Mouse (Mus musculus) lung, embryonic 16.5 days (tissue): ENCODE measurements around the gene Gria1. TPM values are rescaled to one million over a fixed set of nuclear protein-coding genes. Genes with fewer than 3 reads are reported as not detected.

Experiments used
- ATAC-seq: fragments of 200-750 bp; cut with Nextera tagmentation; 2 replicates; pipeline ENCODE4 v1.8.0; 2017; ENCODE audit warnings: low read depth, mild to moderate bottlenecking, moderate library complexity
- H3K27ac ChIP-seq: fragments of 300-500 bp; sonication (generic); 2 replicates; pipeline ENCODE4 v1.5.1; 2014; ENCODE audit warnings: mild to moderate bottlenecking, control low read depth, low read length
- H3K27me3 ChIP-seq: fragments of 300-500 bp; sonication (generic); 2 replicates; pipeline ENCODE4 v1.6.1; 2014; ENCODE audit warnings: low read depth, low read length, mixed read lengths; ENCODE audit not compliant: control insufficient read depth, insufficient read depth
- H3K36me3 ChIP-seq: fragments of 300-500 bp; sonication (generic); 2 replicates; pipeline ENCODE4 v1.6.1; 2014; ENCODE audit warnings: low read length; ENCODE audit not compliant: control insufficient read depth, insufficient read depth
- H3K4me1 ChIP-seq: fragments of 300-500 bp; sonication (generic); replicated peaks from 2 replicates; pipeline ENCODE4 v1.6.1; 2014; ENCODE audit warnings: low read length, mixed read lengths; ENCODE audit not compliant: control insufficient read depth, insufficient read depth
- H3K4me2 ChIP-seq: fragments of 300-500 bp; sonication (generic); 2 replicates; pipeline ENCODE4 v1.6.1; 2014; ENCODE audit warnings: low read depth, low read length, control low read depth
- H3K4me3 ChIP-seq: fragments of 300-500 bp; sonication (generic); 2 replicates; pipeline ENCODE4 v1.5.1; 2014; ENCODE audit warnings: mild to moderate bottlenecking, low read length, control low read depth
- H3K9ac ChIP-seq: fragments of 300-500 bp; sonication (generic); 2 replicates; pipeline ENCODE4 v1.6.1; 2014; ENCODE audit warnings: low read length, control low read depth
- H3K9me3 ChIP-seq: fragments of 300-500 bp; sonication (generic); 2 replicates; pipeline ENCODE4 v1.6.1; 2016; ENCODE audit warnings: low read length; ENCODE audit not compliant: control insufficient read depth
- whole genome bisulfite sequencing: fragments of 180-500 bp; shearing (Covaris S2); extraction: QIAGEN DNeasy Blood & Tissue Kit; methylation state at CpG from one replicate; pipeline ENCODE4 v1.1.7; 2014; 5-methylcytosine and 5-hydroxymethylcytosine counted together
- polyA plus RNA-seq: library from polyadenylated mRNA; unstranded; fragments of >200 nt; fragmentation: Nextera tagmentation; extraction: Ambion mirVana; gene quantifications from 2 replicates; pipeline ENCODE4 v1.2.1, GENCODE M21; 2015

The Gria1 gene
- 0.89 and 1.6 TPM in 2 replicates for polyA plus RNA-seq

GRCm38 (mm10) chr11:57011024-57011690 lies at the start of gene Gria1:
Gene Gria1, plus strand, starts transcription at chr11:57011387.
- no peak within 1 kb of the TSS for H3K4me3 ChIP-seq
- no peak within 1 kb of the TSS for H3K9ac ChIP-seq
- no peaks in the 10 kb centered on the region for H3K9me3 ChIP-seq
- H3K27ac ChIP-seq = no peak within 1 kb of the TSS
- H3K4me1 ChIP-seq = no peaks in the 10 kb centered on the region
- ATAC-seq = no peak
- WGBS = 45% methylated on average over 6 of the region's 6 CpGs
- 0 out of 2 replicates have a peak within 1 kb of the TSS, but pooled peaks have one; percentile 18 for H3K4me2 ChIP-seq
- no peaks in the 10 kb centered on the region; the same call in 1 of the 2 replicates for H3K27me3 ChIP-seq
- no peaks in the 10 kb centered on the region for H3K36me3 ChIP-seq

GRCm38 (mm10) chr11:56961751-56962150 lies 49.4 kb upstream of the Gria1 start:
- H3K4me1 ChIP-seq = no peaks in the 10 kb centered on the region
- no peak for ATAC-seq
- 73% methylated on average over 3 of the region's 3 CpGs for WGBS
- H3K4me3 ChIP-seq = no peak overlapping the region
- no peak overlapping the region for H3K9ac ChIP-seq
- no peak overlapping the region for H3K27ac ChIP-seq
- H3K4me2 ChIP-seq = no peak overlapping the region
- H3K27me3 ChIP-seq = no peaks in the 10 kb centered on the region
- no peaks in the 10 kb centered on the region for H3K9me3 ChIP-seq
- H3K36me3 ChIP-seq = no peaks in the 10 kb centered on the region

- 63% methylated on average over 1 of the region's 1 CpGs for WGBS
- H3K27me3 ChIP-seq = no peaks in the 10 kb centered on the region
- no peak overlapping the region for H3K4me3 ChIP-seq
- no peaks in the 10 kb centered on the region for H3K9me3 ChIP-seq
- H3K4me2 ChIP-seq = no peak overlapping the region
- no peak overlapping the region for H3K9ac ChIP-seq
- no peak for ATAC-seq
- no peak overlapping the region for H3K27ac ChIP-seq
- H3K36me3 ChIP-seq = no peaks in the 10 kb centered on the region
- no peaks in the 10 kb centered on the region for H3K4me1 ChIP-seq
These were observed 38.4 kb upstream of the Gria1 start for GRCm38 (mm10) chr11:56972814-56973213.

GRCm38 (mm10) chr11:56984321-56985000 lies 26.7 kb upstream of the Gria1 start:
- WGBS = 83% methylated on average over 3 of the region's 3 CpGs
- Histone ChIP-seq H3K4me1 (no peaks in the 10 kb centered on the region), H3K4me2 (no peak overlapping the region), H3K9ac (no peak overlapping the region), H3K4me3 (no peak overlapping the region), H3K36me3 (no peaks in the 10 kb centered on the region), H3K27ac (no peak overlapping the region), H3K9me3 (no peaks in the 10 kb centered on the region), H3K27me3 (no peaks in the 10 kb centered on the region)
- ATAC-seq = no peak

GRCm38 (mm10) chr11:56985457-56985856 lies 25.7 kb upstream of the Gria1 start:
- H3K9ac ChIP-seq = no peak overlapping the region
- 32% methylated on average over 4 of the region's 4 CpGs for WGBS
- ATAC-seq = peak; percentile 68

GRCm38 (mm10) chr11:56999601-57000001 lies 11.6 kb upstream of the Gria1 start:
- no peaks in the 10 kb centered on the region for H3K4me1 ChIP-seq
- no peak overlapping the region for H3K4me3 ChIP-seq
- no peaks in the 10 kb centered on the region for H3K27me3 ChIP-seq
- 0 out of 2 replicates have a peak, but pooled peaks have one; percentile 23 for ATAC-seq
- no peak overlapping the region for H3K9ac ChIP-seq
- WGBS = 48% methylated on average over 3 of the region's 3 CpGs
- H3K36me3 ChIP-seq = no peaks in the 10 kb centered on the region
- no peak overlapping the region for H3K4me2 ChIP-seq
- H3K27ac ChIP-seq = no peak overlapping the region
- H3K9me3 ChIP-seq = no peaks in the 10 kb centered on the region

More at GRCm38 (mm10) chr11:56985457-56985856, 25.7 kb upstream of the Gria1 start:
- no peaks in the 10 kb centered on the region for H3K4me1 ChIP-seq
- no peaks in the 10 kb centered on the region for H3K27me3 ChIP-seq
- H3K4me2 ChIP-seq = no peak overlapping the region
- H3K36me3 ChIP-seq = no peaks in the 10 kb centered on the region
- no peak overlapping the region for H3K27ac ChIP-seq
- no peak overlapping the region for H3K4me3 ChIP-seq
- no peaks in the 10 kb centered on the region for H3K9me3 ChIP-seq

- H3K27me3 ChIP-seq = no peaks in the 10 kb centered on the region
- H3K4me1 ChIP-seq = peaks cover 3% of the 10 kb centered on the region; the same call in 1 of the 2 replicates
- no peaks in the 10 kb centered on the region for H3K9me3 ChIP-seq
- no peaks in the 10 kb centered on the region for H3K36me3 ChIP-seq
- ATAC-seq = 0 out of 2 replicates have a peak, but pooled peaks have one; percentile 10
- H3K27ac ChIP-seq = no peak overlapping the region
- H3K9ac ChIP-seq = no peak overlapping the region
- H3K4me3 ChIP-seq = no peak overlapping the region
- 28% methylated on average over 3 of the region's 3 CpGs for WGBS
- no peak overlapping the region for H3K4me2 ChIP-seq
These were observed 6.6 kb upstream of the Gria1 start for GRCm38 (mm10) chr11:57004611-57005010.

- H3K27ac ChIP-seq = no peak overlapping the region
These were observed 5.8 kb upstream of the Gria1 start for GRCm38 (mm10) chr11:57005341-57005740.

GRCm38 (mm10) chr11:57007790-57008189 lies 3.4 kb upstream of the Gria1 start:
- no peaks in the 10 kb centered on the region; the same call in 1 of the 2 replicates for H3K27me3 ChIP-seq
- H3K4me1 ChIP-seq = peaks cover 3% of the 10 kb centered on the region; the same call in 1 of the 2 replicates
- no peak overlapping the region for H3K9ac ChIP-seq
- no peak for ATAC-seq
- H3K9me3 ChIP-seq = no peaks in the 10 kb centered on the region
- 54% methylated on average over 4 of the region's 4 CpGs for WGBS
- no peak overlapping the region for H3K4me3 ChIP-seq
- no peak overlapping the region for H3K4me2 ChIP-seq
- H3K27ac ChIP-seq = no peak overlapping the region
- H3K36me3 ChIP-seq = no peaks in the 10 kb centered on the region

More at GRCm38 (mm10) chr11:57005341-57005740, 5.8 kb upstream of the Gria1 start:
- no peaks in the 10 kb centered on the region for H3K27me3 ChIP-seq
- no peaks in the 10 kb centered on the region for H3K9me3 ChIP-seq
- WGBS = 66% methylated on average over 7 of the region's 7 CpGs
- no peak for ATAC-seq
- H3K36me3 ChIP-seq = no peaks in the 10 kb centered on the region
- H3K4me3 ChIP-seq = no peak overlapping the region
- no peak overlapping the region for H3K9ac ChIP-seq
- H3K4me2 ChIP-seq = no peak overlapping the region
- peaks cover 3% of the 10 kb centered on the region; the same call in 1 of the 2 replicates for H3K4me1 ChIP-seq
